Mouse (Mus musculus) macrophage (primary cell): ENCODE measurements around the gene Dync1li1. TPM values are rescaled to one million over a fixed set of nuclear protein-coding genes. Genes with fewer than 3 reads are reported as not detected.

ENCODE experiments used
- H3K27ac ChIP-seq: fragments of 350-480 bp; formaldehyde crosslinking; 2 replicates; pipeline ENCODE4 v1.9.0; 2021
- H3K36me3 ChIP-seq: fragments of 350-480 bp; formaldehyde crosslinking; 2 replicates; pipeline ENCODE4 v1.9.0; 2021; ENCODE audit errors: inconsistent target
- H3K4me3 ChIP-seq: fragments of 350-480 bp; formaldehyde crosslinking; 2 replicates; pipeline ENCODE4 v1.9.0; 2021; ENCODE audit errors: inconsistent target
- H3K79me2 ChIP-seq: fragments of 350-480 bp; formaldehyde crosslinking; 2 replicates; pipeline ENCODE4 v1.9.0; 2021; ENCODE audit errors: inconsistent target
- WGBS: methylation state at CpG from one replicate; pipeline ENCODE4 v1.1.7; 2026; ENCODE audit warnings: inconsistent platforms; ENCODE audit not compliant: missing documents; 5-methylcytosine and 5-hydroxymethylcytosine counted together
- polyA plus RNA-seq: library from polyadenylated mRNA; stranded (reverse); fragments of 250-400 nt; gene quantifications from 3 replicates; pipeline ENCODE4 v1.2.4, GENCODE M21; 2018; ENCODE audit warnings: inconsistent platforms

The Dync1li1 gene
- polyA plus RNA-seq, 1 experiment from 2014 or later: 39.8 TPM

- peak overlapping the region; percentile 34 for H3K4me3 ChIP-seq
- peaks cover 35% of the 10 kb centered on the region; the same call in 1 of the 2 replicates for H3K79me2 ChIP-seq
- H3K36me3 ChIP-seq: peaks cover 7% of the 10 kb centered on the region; the same call in 1 of the 2 replicates
- WGBS: 2% methylated on average over 32 of the region's 36 CpGs
- H3K27ac ChIP-seq: peak overlapping the region; percentile 84
These were observed 64.4 kb downstream of the Dync1li1 start for GRCm38 (mm10) chr9:114752863-114753484.

- Histone ChIP-seq H3K4me3 (no peak overlapping the region), H3K79me2 (peaks cover 55% of the 10 kb centered on the region; the same call in 1 of the 2 replicates), H3K27ac (peak overlapping the region; percentile 69), H3K36me3 (peaks cover 41% of the 10 kb centered on the region)
- WGBS: 14% methylated on average over 5 of the region's 7 CpGs
These were observed 69.7 kb downstream of the Dync1li1 start for GRCm38 (mm10) chr9:114758272-114758671.

- Histone ChIP-seq H3K27ac (peak overlapping the region; percentile 69), H3K79me2 (peaks cover 60% of the 10 kb centered on the region; the same call in 1 of the 2 replicates), H3K4me3 (no peak overlapping the region), H3K36me3 (peaks cover 41% of the 10 kb centered on the region)
- 40% methylated on average over 5 of the region's 5 CpGs for WGBS
These were observed 70.2 kb downstream of the Dync1li1 start for GRCm38 (mm10) chr9:114758801-114759200.

- Histone ChIP-seq H3K4me3 (no peak overlapping the region), H3K36me3 (peaks cover 41% of the 10 kb centered on the region), H3K79me2 (peaks cover 60% of the 10 kb centered on the region), H3K27ac (no peak overlapping the region)
- WGBS: 85% methylated on average over 4 of the region's 4 CpGs
These were observed 71.3 kb downstream of the Dync1li1 start for GRCm38 (mm10) chr9:114759886-114760285.

- H3K36me3 ChIP-seq: peaks cover 41% of the 10 kb centered on the region
- 70% methylated on average over 5 of the region's 5 CpGs for WGBS
- no peak overlapping the region for H3K27ac ChIP-seq
- no peak overlapping the region for H3K4me3 ChIP-seq
- peaks cover 60% of the 10 kb centered on the region for H3K79me2 ChIP-seq
These were observed 71.8 kb downstream of the Dync1li1 start for GRCm38 (mm10) chr9:114760353-114760752.

GRCm38 (mm10) chr9:114761848-114762247 lies 73.3 kb downstream of the Dync1li1 start:
- H3K27ac ChIP-seq: no peak overlapping the region
- WGBS: 89% methylated on average over 11 of the region's 11 CpGs
- H3K36me3 ChIP-seq: peaks cover 41% of the 10 kb centered on the region
- no peak overlapping the region for H3K4me3 ChIP-seq
- peaks cover 75% of the 10 kb centered on the region for H3K79me2 ChIP-seq

GRCm38 (mm10) chr9:114763341-114763740 lies 74.8 kb downstream of the Dync1li1 start:
- Histone ChIP-seq H3K79me2 (peaks cover 90% of the 10 kb centered on the region), H3K27ac (no peak overlapping the region), H3K4me3 (no peak overlapping the region), H3K36me3 (peaks cover 34% of the 10 kb centered on the region)
- 61% methylated on average over 13 of the region's 13 CpGs for WGBS

- WGBS: 67% methylated on average over 13 of the region's 13 CpGs
These were observed 78.4 kb downstream of the Dync1li1 start for GRCm38 (mm10) chr9:114767030-114767429.

GRCm38 (mm10) chr9:114767507-114767906 lies 78.9 kb downstream of the Dync1li1 start:
- peaks cover 16% of the 10 kb centered on the region for H3K36me3 ChIP-seq
- WGBS: 92% methylated on average over 2 of the region's 2 CpGs

More at GRCm38 (mm10) chr9:114767030-114767429, 78.4 kb downstream of the Dync1li1 start:
- Histone ChIP-seq H3K4me3 (no peak overlapping the region), H3K27ac (no peak overlapping the region), H3K36me3 (peaks cover 16% of the 10 kb centered on the region), H3K79me2 (peaks cover 100% of the 10 kb centered on the region)

GRCm38 (mm10) chr9:114768066-114768465 lies 79.5 kb downstream of the Dync1li1 start:
- 68% methylated on average over 10 of the region's 10 CpGs for WGBS
- H3K36me3 ChIP-seq: peaks cover 16% of the 10 kb centered on the region
- no peak overlapping the region for H3K27ac ChIP-seq
- no peak overlapping the region for H3K4me3 ChIP-seq
- H3K79me2 ChIP-seq: peaks cover 100% of the 10 kb centered on the region

More at GRCm38 (mm10) chr9:114767507-114767906, 78.9 kb downstream of the Dync1li1 start:
- H3K4me3 ChIP-seq: no peak overlapping the region
- H3K27ac ChIP-seq: no peak overlapping the region
- H3K79me2 ChIP-seq: peaks cover 100% of the 10 kb centered on the region

GRCm38 (mm10) chr9:114770224-114770623 lies 81.6 kb downstream of the Dync1li1 start:
- peaks cover 100% of the 10 kb centered on the region for H3K79me2 ChIP-seq
- no peak overlapping the region for H3K27ac ChIP-seq
- H3K36me3 ChIP-seq: peaks cover 19% of the 10 kb centered on the region
- H3K4me3 ChIP-seq: no peak overlapping the region
- 15% methylated on average over 4 of the region's 4 CpGs for WGBS

GRCm38 (mm10) chr9:114771565-114771964 lies 83.0 kb downstream of the Dync1li1 start:
- H3K36me3 ChIP-seq: peaks cover 19% of the 10 kb centered on the region
- 76% methylated on average over 7 of the region's 7 CpGs for WGBS
- H3K79me2 ChIP-seq: peaks cover 100% of the 10 kb centered on the region
- no peak overlapping the region for H3K4me3 ChIP-seq
- no peak overlapping the region for H3K27ac ChIP-seq

Other genes with a start within 250 kb of the Dync1li1 start
- gene Ccr4, start 183.9 kb upstream of the Dync1li1 start, polyA plus RNA-seq: not detected in 3 replicates
- gene C130032M10Rik, start 173.1 kb upstream of the Dync1li1 start, polyA plus RNA-seq: not detected in 3 replicates
- gene Trim71, start 124.4 kb upstream of the Dync1li1 start, polyA plus RNA-seq: not detected in 3 replicates
- gene Cnot10, start 48.6 kb upstream of the Dync1li1 start, polyA plus RNA-seq: 13.8 to 17.7 TPM (median 14.6 TPM) in 3 replicates
- 61.4 to 121 TPM (median 79.5 TPM) in 3 replicates for gene Cmtm6, start 42.3 kb downstream of the Dync1li1 start, polyA plus RNA-seq
- 47.8 to 121 TPM (median 101 TPM) in 3 replicates for gene Cmtm7, start 93.1 kb downstream of the Dync1li1 start, polyA plus RNA-seq
- gene Cmtm8, start 155.4 kb downstream of the Dync1li1 start, polyA plus RNA-seq: 0.99 to 2.2 TPM (median 1.2 TPM) in 3 replicates
- 19.9 to 26.2 TPM (median 23.2 TPM) in 3 replicates for gene Gpd1l, start 245.2 kb downstream of the Dync1li1 start, polyA plus RNA-seq